Mouse (Mus musculus): ENCODE measurements around the gene Mecom. TPM values are rescaled to one million over a fixed set of nuclear protein-coding genes. Genes with fewer than 3 reads are reported as not detected.

The Mecom gene
- total RNA-seq, 2 experiments from 2014 or later, result 2.4 to 3.1 TPM

DNA sequence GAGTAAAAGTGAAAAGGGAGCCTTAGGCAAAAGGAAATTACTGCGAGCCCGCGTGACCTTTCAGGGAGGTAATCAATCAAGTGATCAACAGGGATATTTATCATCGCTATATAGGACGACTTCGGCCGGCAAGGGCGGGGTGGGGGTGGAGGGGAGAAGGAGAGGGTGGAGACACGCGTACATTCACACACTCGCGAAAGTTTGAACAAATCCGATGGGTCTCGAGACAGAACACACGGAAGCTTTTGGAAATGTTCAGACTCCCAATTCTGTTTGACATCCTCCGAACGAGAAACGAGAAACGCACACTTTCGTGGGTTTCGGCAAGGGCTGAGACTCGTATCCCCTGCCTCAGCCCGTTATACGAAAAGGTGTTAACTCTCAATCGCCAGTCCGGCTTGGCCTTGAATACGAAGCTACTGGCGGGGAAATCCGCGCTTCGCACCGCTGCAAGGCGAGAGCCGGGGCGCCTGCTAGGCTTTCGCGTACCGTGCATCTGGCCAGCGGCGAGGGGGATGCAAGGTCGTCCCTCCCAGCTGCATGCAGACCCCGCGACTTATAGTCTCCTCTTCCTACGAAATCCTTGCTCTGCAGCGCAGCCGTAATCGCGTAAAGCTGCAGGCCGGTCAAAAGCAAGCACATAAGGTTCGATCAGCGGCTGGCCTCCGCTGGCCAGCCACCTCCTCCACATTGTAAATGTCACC, 33.6 kb downstream of the Mecom start:
- no peak for DNase-seq (ENCODE audit: low spot score in 2 of 2)

- DNase-seq (ENCODE audit: low spot score in 2 of 2), result no peak
Measured at GRCm38 (mm10) chr3:30513314-30513997, 34.4 kb downstream of the Mecom start.

DNA sequence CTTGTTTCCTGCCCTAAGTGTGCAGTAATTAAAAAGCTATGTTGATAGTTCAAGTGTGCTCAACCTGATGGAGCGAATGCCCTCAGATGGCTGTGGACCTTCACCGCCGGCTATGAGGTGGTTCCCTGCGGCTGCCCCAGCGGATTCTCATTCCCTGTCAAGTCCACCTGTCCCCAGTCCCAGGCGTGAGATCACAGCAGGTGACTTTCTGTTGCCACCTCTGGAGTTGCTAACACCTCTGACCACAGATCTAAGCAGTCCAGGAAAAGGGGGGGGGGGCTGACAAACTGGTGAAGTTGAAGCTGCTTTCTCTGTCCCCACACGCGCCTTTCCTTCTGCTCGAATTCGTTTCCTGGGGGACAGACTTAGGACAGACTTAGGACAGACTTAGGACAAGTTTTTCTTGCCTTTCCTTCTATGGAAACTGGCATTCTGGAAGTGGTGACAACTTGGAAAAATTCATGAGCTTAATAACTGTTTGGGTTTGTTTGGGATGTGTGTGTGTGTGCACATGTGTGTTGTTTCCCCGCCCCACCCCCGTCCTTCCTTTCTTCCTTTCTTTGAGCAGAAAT, 35.3 kb downstream of the Mecom start:
- DNase-seq (ENCODE audit: low spot score in 2 of 2), result no peak

GRCm38 (mm10) chr3:30511796-30512195, 36.0 kb downstream of the Mecom start:
- no peak for DNase-seq (ENCODE audit: low spot score in 2 of 2)

- DNase-seq (ENCODE audit: low spot score in 2 of 2), result no peak
Measured at GRCm38 (mm10) chr3:30511062-30511640, 36.7 kb downstream of the Mecom start.

DNA sequence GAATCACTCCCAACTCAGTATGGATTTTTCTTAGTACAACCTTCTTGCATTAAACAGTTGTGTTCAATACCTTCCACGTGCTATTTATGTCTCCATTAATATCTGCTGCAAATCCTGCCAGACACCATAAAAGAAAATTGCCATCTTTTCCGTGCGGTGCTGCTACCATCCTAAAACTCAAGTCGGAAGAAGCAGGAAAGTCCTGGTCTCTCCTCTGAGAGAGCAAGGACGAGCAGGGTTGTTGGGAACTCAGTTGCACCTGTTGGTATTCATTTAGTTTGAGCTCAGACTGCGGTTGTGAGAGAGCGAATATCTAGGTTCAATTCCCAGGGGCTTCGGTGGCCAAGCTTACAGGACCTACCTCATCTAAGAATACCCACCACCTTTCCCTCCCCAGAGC, 37.2 kb downstream of the Mecom start:
- no peak for DNase-seq (ENCODE audit: low spot score in 2 of 2)

DNA sequence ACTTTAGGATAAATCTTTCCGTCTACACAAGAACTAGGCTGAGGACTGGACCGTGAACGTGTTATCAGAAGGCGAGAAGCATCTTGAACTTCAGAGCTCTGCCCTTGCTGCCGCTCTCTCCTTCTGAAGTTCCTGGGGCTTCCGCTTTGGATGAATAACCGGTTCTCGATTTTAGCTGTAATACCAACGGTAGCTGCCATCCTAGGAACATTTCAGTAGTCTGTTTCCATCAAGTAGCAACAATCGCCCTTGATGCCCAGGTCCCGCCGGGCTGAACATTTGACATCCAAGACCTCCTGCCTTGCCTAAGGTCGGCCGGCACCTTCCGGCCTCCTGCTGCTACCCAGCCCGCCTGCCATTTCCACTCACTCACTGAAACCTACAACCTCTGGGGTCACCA, 37.7 kb downstream of the Mecom start:
- DNase-seq (ENCODE audit: low spot score in 2 of 2), result no peak

GRCm38 (mm10) chr3:30508930-30509910, 38.6 kb downstream of the Mecom start:
- no peak for DNase-seq (ENCODE audit: low spot score in 2 of 2)

GRCm38 (mm10) chr3:30508296-30508929, 39.4 kb downstream of the Mecom start:
- peak in 1 of 2 experiments; percentile 19 for DNase-seq (ENCODE audit: low spot score in 2 of 2)

- no peak for DNase-seq (ENCODE audit: low spot score in 2 of 2)
Measured at GRCm38 (mm10) chr3:30507576-30508295, 40.1 kb downstream of the Mecom start.

- peak in 1 of 2 experiments; percentile 28 for DNase-seq (ENCODE audit: low spot score in 2 of 2)
Measured at GRCm38 (mm10) chr3:30507028-30507575, 40.7 kb downstream of the Mecom start.

DNA sequence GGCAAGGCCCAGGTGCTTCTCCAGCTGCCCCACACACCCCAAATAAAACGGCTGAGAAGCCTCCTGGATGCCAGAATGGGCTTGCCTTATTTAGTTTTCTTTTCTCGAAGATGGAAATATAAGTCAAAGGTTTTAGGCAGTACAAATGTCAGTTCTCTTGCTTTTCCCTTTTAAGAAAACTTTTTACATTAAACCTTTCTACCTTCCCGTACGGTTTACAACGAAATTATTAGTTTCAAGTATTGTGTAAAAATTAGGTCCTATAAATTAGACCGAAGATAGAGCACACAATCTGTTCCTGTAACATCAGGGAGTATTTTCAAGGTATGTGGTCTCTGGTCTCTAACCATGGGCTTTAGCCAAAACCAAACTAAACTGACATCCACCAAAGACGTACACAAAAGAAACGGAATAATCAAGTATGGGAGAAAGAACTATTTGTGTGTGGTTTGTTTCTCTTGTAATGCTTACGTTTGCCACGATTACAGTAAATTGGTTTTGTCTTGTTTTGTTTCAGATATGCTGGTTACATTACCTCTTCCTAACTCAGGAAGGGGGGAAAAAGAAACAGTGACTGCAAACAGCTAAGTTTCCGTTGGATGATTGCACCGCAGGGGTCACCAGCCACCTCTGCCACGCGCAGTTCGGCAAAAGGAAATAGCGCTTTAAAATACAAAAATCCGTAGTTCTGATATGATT, 41.3 kb downstream of the Mecom start:
- DNase-seq (ENCODE audit: low spot score in 2 of 2), result no peak

DNA sequence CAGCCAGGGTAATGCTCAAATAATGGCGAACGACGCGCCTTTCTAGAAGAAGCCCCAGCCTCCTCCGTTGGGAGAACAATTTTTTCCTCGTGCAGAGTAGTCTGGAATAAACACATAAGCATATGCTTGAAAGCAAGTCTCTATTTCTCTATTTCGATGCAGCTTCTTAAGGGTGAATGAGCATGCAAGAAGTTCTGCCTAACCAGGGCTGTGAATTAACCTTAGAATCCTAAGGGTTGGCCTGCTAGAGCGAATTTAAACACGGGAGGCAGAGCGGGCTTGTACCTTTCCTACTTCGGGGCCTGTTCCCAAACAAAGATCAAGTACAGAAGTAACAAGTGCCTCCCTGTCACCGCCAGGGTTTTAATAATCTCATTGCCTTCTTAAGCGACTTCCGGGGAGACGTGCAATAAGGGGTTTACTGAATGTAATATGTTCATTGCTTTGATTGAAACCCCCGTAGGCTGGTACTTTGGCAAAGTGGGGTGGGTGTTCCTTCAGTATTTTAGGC, 42.0 kb downstream of the Mecom start:
- no peak for DNase-seq (ENCODE audit: low spot score in 2 of 2)

DNA sequence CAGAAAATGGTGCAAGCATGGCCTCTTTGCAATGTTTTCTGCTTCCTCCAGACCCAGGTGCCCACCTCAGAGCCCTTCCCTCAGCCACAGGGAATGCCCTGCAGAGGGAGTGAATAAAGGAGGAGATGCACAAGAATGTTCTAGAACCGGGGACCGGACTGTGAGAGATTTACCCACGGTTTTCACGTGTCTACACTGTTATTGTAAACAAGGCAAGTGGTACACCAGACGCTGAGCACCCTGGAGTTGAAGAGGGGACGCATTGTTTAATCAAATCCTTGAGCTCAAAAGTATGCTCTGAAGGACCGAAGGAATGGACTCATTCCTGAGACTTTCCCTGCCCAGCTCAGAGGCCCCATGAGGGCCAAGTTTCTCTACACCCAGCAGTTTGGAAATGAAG, 43.2 kb downstream of the Mecom start:
- no peak for DNase-seq (ENCODE audit: low spot score in 2 of 2)

DNA sequence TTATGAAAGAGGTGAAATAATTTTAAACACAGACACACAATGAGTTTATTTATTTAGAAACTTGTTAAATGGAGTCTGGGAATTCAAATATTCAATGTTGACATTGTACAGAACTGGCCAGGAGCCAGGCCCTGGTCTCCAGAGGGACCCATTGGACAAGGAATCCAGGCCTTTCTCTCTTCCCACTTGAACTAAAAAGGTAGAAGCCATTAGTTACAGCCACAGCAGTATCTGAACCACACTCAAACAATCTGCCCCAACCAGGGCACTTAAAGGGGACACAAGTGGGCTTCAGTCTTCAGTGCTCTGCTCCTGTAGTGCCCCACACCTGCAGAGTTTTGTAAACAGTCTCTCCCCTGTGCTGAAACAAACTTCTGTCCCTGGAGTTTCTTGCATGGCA, 44.0 kb downstream of the Mecom start:
- no peak for DNase-seq (ENCODE audit: low spot score in 2 of 2)

DNA sequence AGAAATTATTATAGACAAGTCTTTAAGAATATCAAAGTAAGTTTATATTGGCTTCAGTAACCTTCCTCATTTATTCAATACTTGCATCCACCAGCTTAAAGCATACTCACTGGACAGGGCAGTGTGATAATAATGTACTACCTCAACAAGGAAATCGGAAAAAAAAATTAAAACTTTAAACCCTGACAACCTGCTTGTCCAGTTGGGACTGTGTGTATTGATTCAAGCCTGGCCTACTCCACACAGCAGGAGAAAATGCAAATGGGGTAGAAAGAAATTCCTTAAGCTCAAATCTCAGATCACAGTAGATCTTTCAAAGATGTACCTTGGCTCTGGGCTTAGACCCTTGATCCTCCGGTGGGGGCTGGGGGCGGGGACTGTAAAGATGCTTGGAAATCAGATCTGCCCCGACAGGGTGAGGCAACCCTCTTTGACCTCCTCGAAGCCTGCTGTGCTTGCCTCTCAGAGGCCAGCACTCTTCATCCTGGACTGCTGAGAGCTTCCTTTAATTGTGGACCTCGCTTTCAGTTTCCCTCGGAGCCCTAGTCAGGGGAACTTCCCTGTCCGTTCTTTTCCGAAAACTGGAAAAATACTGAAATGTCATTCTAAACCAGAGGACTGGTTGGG, 49.5 kb downstream of the Mecom start:
- no peak for DNase-seq (ENCODE audit: low spot score in 2 of 2)

- DNase-seq (ENCODE audit: low spot score in 2 of 2), result no peak
Measured at GRCm38 (mm10) chr3:30494371-30494770, 53.4 kb downstream of the Mecom start.

GRCm38 (mm10) chr3:30488808-30489207, 59.0 kb downstream of the Mecom start:
- no peak for DNase-seq (ENCODE audit: low spot score in 2 of 2)

Data from layer of hippocampus, adult 18-20 months (tissue).